Comparison of ENCODE assay signal across 7 mouse cellular contexts in genomic region chr11:97689861-97690260, GRCm38 (mm10). TPM values are rescaled to one million over a fixed set of nuclear protein-coding genes. Genes with fewer than 3 reads are reported as not detected.
A peak's percentile ranks its signal among the peaks of the same experiment; 100 is the strongest.
DNase-seq lines count a peak whose midpoint lies in the region; ATAC-seq and TF ChIP-seq lines count a peak whose summit lies in the region.

No protein-coding gene starts in this region.

- no peaks in the 10 kb centered on the region for H3K27me3 ChIP-seq in intestine, postnatal 0 days (replicated peaks; ENCODE audit: control insufficient read depth, insufficient read depth, low read length)
- H3K27me3 ChIP-seq in intestine, embryonic 16.5 days (replicated peaks; ENCODE audit: control insufficient read depth, insufficient read depth, low read length), result no peaks in the 10 kb centered on the region
- H3K27me3 ChIP-seq in C2C12 (ENCODE audit: control insufficient read depth, insufficient read depth, insufficient read length), result no peaks in the 10 kb centered on the region
- H3K27me3 ChIP-seq in liver, postnatal 0 days (ENCODE audit: insufficient read depth, low read length), result no peaks in the 10 kb centered on the region

- no peak for TF ChIP-seq POLR2A in embryonic fibroblast, embryonic 13.5 days (IDR thresholded peaks at IDR 0.05; ENCODE audit: low read depth, low read length)

- no peak overlapping the region for H3K9ac ChIP-seq in intestine, postnatal 0 days (ENCODE audit: low read depth, low read length)
- no peak overlapping the region for H3K9ac ChIP-seq in intestine, embryonic 16.5 days (ENCODE audit: low read depth, low read length)
- no peak overlapping the region for H3K9ac ChIP-seq in liver, postnatal 0 days (replicated peaks)

- H3K4me3 ChIP-seq in intestine, postnatal 0 days (ENCODE audit: low read depth, low read length), result no peak overlapping the region
- no peak overlapping the region for H3K4me3 ChIP-seq in intestine, embryonic 16.5 days (ENCODE audit: low read length)
- no peak overlapping the region for H3K4me3 ChIP-seq in C2C12 (ENCODE audit: insufficient read depth, poor library complexity, severe bottlenecking)
- H3K4me3 ChIP-seq in embryonic fibroblast, embryonic 13.5 days (ENCODE audit: insufficient read depth, low read length), result no peak overlapping the region
- H3K4me3 ChIP-seq in liver, postnatal 0 days (ENCODE audit: low read depth, low read length), result no peak overlapping the region

- peak; percentile 62 for DNase-seq in NIH3T3 (ENCODE audit: low read depth)
- peak; percentile 72 for DNase-seq in liver, postnatal 0 days
- peak; percentile 44 to 73 for DNase-seq in spleen, postnatal 14 days (ENCODE audit: low spot score in 2 of 2)

- ATAC-seq in intestine, postnatal 0 days, result no peak
- ATAC-seq in intestine, embryonic 16.5 days, result no peak
- no peak for ATAC-seq in liver, postnatal 0 days

- no peak for TF ChIP-seq EP300 in liver, postnatal 0 days (IDR thresholded peaks at IDR 0.05; ENCODE audit: low read depth)

- peaks cover 26% of the 10 kb centered on the region for H3K79me3 ChIP-seq in C2C12 (ENCODE audit: low read depth)

- no peak overlapping the region for H3ac ChIP-seq in C2C12 (ENCODE audit: control insufficient read depth, insufficient read length, low read depth)

- H3K9me3 ChIP-seq in intestine, postnatal 0 days (ENCODE audit: control insufficient read depth), result no peaks in the 10 kb centered on the region
- H3K9me3 ChIP-seq in intestine, embryonic 16.5 days (ENCODE audit: control insufficient read depth, low read length), result no peaks in the 10 kb centered on the region
- H3K9me3 ChIP-seq in liver, postnatal 0 days (ENCODE audit: low read length), result no peaks in the 10 kb centered on the region

- H3K27ac ChIP-seq in intestine, postnatal 0 days (ENCODE audit: low read depth, low read length), result no peak overlapping the region
- H3K27ac ChIP-seq in intestine, embryonic 16.5 days (ENCODE audit: low read length), result no peak overlapping the region
- H3K27ac ChIP-seq in embryonic fibroblast, embryonic 13.5 days (ENCODE audit: insufficient read depth, low read length), result no peak overlapping the region
- H3K27ac ChIP-seq in liver, postnatal 0 days (ENCODE audit: low read depth), result no peak overlapping the region

- TF ChIP-seq CTCF in intestine, postnatal 0 days (IDR thresholded peaks at IDR 0.05; ENCODE audit: low read depth), result peak; percentile 90
- peak; percentile 92 for TF ChIP-seq CTCF in C2C12 (IDR thresholded peaks at IDR 0.05; ENCODE audit: control insufficient read depth, insufficient read depth, insufficient read length)
- peak; percentile 91 for TF ChIP-seq CTCF in embryonic fibroblast, embryonic 13.5 days (IDR thresholded peaks at IDR 0.05; ENCODE audit: borderline replicate concordance, insufficient read depth, low read length)
- TF ChIP-seq CTCF in liver, postnatal 0 days (IDR thresholded peaks at IDR 0.05; ENCODE audit: low read depth), result peak; percentile 96

- H3K4me1 ChIP-seq in intestine, postnatal 0 days (replicated peaks; ENCODE audit: control insufficient read depth, insufficient read depth, low read length), result no peaks in the 10 kb centered on the region; the same call in none of the 2 replicates
- peaks cover 31% of the 10 kb centered on the region for H3K4me1 ChIP-seq in intestine, embryonic 16.5 days (ENCODE audit: control insufficient read depth, insufficient read depth, low read length)
- peaks cover 9% of the 10 kb centered on the region for H3K4me1 ChIP-seq in embryonic fibroblast, embryonic 13.5 days (ENCODE audit: control insufficient read depth, insufficient read depth, low read length)
- peaks cover 16% of the 10 kb centered on the region for H3K4me1 ChIP-seq in liver, postnatal 0 days (ENCODE audit: insufficient read depth)

- 29% methylated on average over 10 of the region's 10 CpGs for WGBS in intestine, postnatal 0 days
- 33% methylated on average over 10 of the region's 10 CpGs for WGBS in intestine, embryonic 16.5 days
- WGBS in liver, postnatal 0 days (ENCODE audit: insufficient replicate concordance), result 29% methylated on average over 10 of the region's 10 CpGs

- H3K79me2 ChIP-seq in C2C12 (ENCODE audit: control insufficient read depth, insufficient read depth), result peaks cover 60% of the 10 kb centered on the region

- H3K36me3 ChIP-seq in intestine, postnatal 0 days (ENCODE audit: control insufficient read depth, insufficient read depth), result peaks cover 58% of the 10 kb centered on the region
- peaks cover 17% of the 10 kb centered on the region for H3K36me3 ChIP-seq in intestine, embryonic 16.5 days (ENCODE audit: control insufficient read depth, insufficient read depth, low read length)
- peaks cover 54% of the 10 kb centered on the region for H3K36me3 ChIP-seq in C2C12 (ENCODE audit: control insufficient read depth, insufficient read depth)
- peaks cover 14% of the 10 kb centered on the region for H3K36me3 ChIP-seq in liver, postnatal 0 days (replicated peaks; ENCODE audit: insufficient read depth, low read length)

- no peak overlapping the region for H3K4me2 ChIP-seq in intestine, postnatal 0 days (replicated peaks; ENCODE audit: low read depth)
- H3K4me2 ChIP-seq in intestine, embryonic 16.5 days (ENCODE audit: low read depth, low read length), result no peak overlapping the region
- no peak overlapping the region for H3K4me2 ChIP-seq in liver, postnatal 0 days (ENCODE audit: low read depth, low read length)

TF ChIP-seq in C2C12, 6 proteins besides CTCF, POLR2A, EP300 and RAD21:
- TF ChIP-seq MYOG (IDR thresholded peaks at IDR 0.05; ENCODE audit: control insufficient read depth, extremely low read depth, insufficient read length) (no peak), FOSL1 (IDR thresholded peaks at IDR 0.05; ENCODE audit: insufficient read depth, low read length, poor library complexity, severe bottlenecking) (no peak), USF1 (IDR thresholded peaks at IDR 0.05; ENCODE audit: low read depth) (no peak), MAX (IDR thresholded peaks at IDR 0.05) (no peak), MYOD1 (IDR thresholded peaks at IDR 0.05; ENCODE audit: control insufficient read depth, insufficient read length, low read depth) (no peak), CEBPB (IDR thresholded peaks at IDR 0.05; ENCODE audit: low read depth) (no peak)
TF ChIP-seq in C2C12: peak in this region for 0.

RNA-seq across cellular contexts. Expression of gene Cisd3, which starts 4.2 kb away (rescaled TPM):
- 122 and 123 TPM in 2 replicates for polyA plus RNA-seq in intestine, postnatal 0 days (2015; fragmentation: Nextera tagmentation; extraction: Ambion mirVana)
- 120 and 135 TPM in 2 replicates for polyA plus RNA-seq in intestine, embryonic 16.5 days (2015; fragmentation: Nextera tagmentation; extraction: Ambion mirVana)
- 110 TPM for polyA plus RNA-seq in C2C12 (2012; fragmentation: generic; extraction: Trizol)
- 39.9 and 42.5 TPM in 2 replicates for polyA plus RNA-seq in embryonic fibroblast, embryonic 13.5 days (2011; ENCODE audit: insufficient read length, low read depth, missing spikeins)
- polyA plus RNA-seq in liver, postnatal 0 days (2015; fragmentation: Nextera tagmentation; extraction: Ambion mirVana), result 54.6 and 63.7 TPM in 2 replicates

RNA-seq across cellular contexts. Expression of gene Pcgf2, which starts 10.4 kb away (rescaled TPM):
- 7.9 and 8.9 TPM in 2 replicates for polyA plus RNA-seq in intestine, postnatal 0 days (2015; fragmentation: Nextera tagmentation; extraction: Ambion mirVana)
- polyA plus RNA-seq in intestine, embryonic 16.5 days (2015; fragmentation: Nextera tagmentation; extraction: Ambion mirVana), result 11.9 and 12.1 TPM in 2 replicates
- 29.2 TPM for polyA plus RNA-seq in C2C12 (2012; fragmentation: generic; extraction: Trizol)
- polyA plus RNA-seq in embryonic fibroblast, embryonic 13.5 days (2011; ENCODE audit: insufficient read length, low read depth, missing spikeins), result 42.3 and 54.0 TPM in 2 replicates
- 1.9 TPM in 2 replicates for polyA plus RNA-seq in liver, postnatal 0 days (2015; fragmentation: Nextera tagmentation; extraction: Ambion mirVana)

RNA-seq across cellular contexts. Expression of gene Psmb3, which starts 13.3 kb away (rescaled TPM):
- polyA plus RNA-seq in intestine, postnatal 0 days (2015; fragmentation: Nextera tagmentation; extraction: Ambion mirVana), result 391 and 439 TPM in 2 replicates
- 419 and 429 TPM in 2 replicates for polyA plus RNA-seq in intestine, embryonic 16.5 days (2015; fragmentation: Nextera tagmentation; extraction: Ambion mirVana)
- polyA plus RNA-seq in C2C12 (2012; fragmentation: generic; extraction: Trizol), result 690 TPM
- polyA plus RNA-seq in embryonic fibroblast, embryonic 13.5 days (2011; ENCODE audit: insufficient read length, low read depth, missing spikeins), result 229 and 259 TPM in 2 replicates
- 244 and 267 TPM in 2 replicates for polyA plus RNA-seq in liver, postnatal 0 days (2015; fragmentation: Nextera tagmentation; extraction: Ambion mirVana)

RNA-seq across cellular contexts. Expression of gene Mllt6, which starts 26.6 kb away (rescaled TPM):
- 1.4 and 1.6 TPM in 2 replicates for polyA plus RNA-seq in intestine, postnatal 0 days (2015; fragmentation: Nextera tagmentation; extraction: Ambion mirVana)
- polyA plus RNA-seq in intestine, embryonic 16.5 days (2015; fragmentation: Nextera tagmentation; extraction: Ambion mirVana), result 2.2 and 2.6 TPM in 2 replicates
- 12.5 TPM for polyA plus RNA-seq in C2C12 (2012; fragmentation: generic; extraction: Trizol)
- 16.2 and 18.0 TPM in 2 replicates for polyA plus RNA-seq in embryonic fibroblast, embryonic 13.5 days (2011; ENCODE audit: insufficient read length, low read depth, missing spikeins)
- polyA plus RNA-seq in liver, postnatal 0 days (2015; fragmentation: Nextera tagmentation; extraction: Ambion mirVana), result 0.32 and 0.38 TPM in 2 replicates

RNA-seq across cellular contexts. Expression of gene Pip4k2b, which starts 54.6 kb away (rescaled TPM):
- 0.43 and 0.63 TPM in 2 replicates for polyA plus RNA-seq in intestine, postnatal 0 days (2015; fragmentation: Nextera tagmentation; extraction: Ambion mirVana)
- polyA plus RNA-seq in intestine, embryonic 16.5 days (2015; fragmentation: Nextera tagmentation; extraction: Ambion mirVana), result 0.71 and 0.86 TPM in 2 replicates
- polyA plus RNA-seq in C2C12 (2012; fragmentation: generic; extraction: Trizol), result 28.3 TPM
- 40.7 and 42.6 TPM in 2 replicates for polyA plus RNA-seq in embryonic fibroblast, embryonic 13.5 days (2011; ENCODE audit: insufficient read length, low read depth, missing spikeins)
- 0.53 and 0.59 TPM in 2 replicates for polyA plus RNA-seq in liver, postnatal 0 days (2015; fragmentation: Nextera tagmentation; extraction: Ambion mirVana)
